Comparison of ENCODE assay signal across 16 mouse cellular contexts in genomic region chr7:78887431-78887842, GRCm38 (mm10). TPM values are rescaled to one million over a fixed set of nuclear protein-coding genes. Genes with fewer than 3 reads are reported as not detected.
DNase-seq lines count a peak whose midpoint lies in the region; ATAC-seq and TF ChIP-seq lines count a peak whose summit lies in the region.
"Had no signal": no experiment of that assay in that cellular context is flagged by ENCODE, and none has a peak within 500 bp of the region (broad histone marks: within the 10 kb centered on the region; RNA-seq: fewer than 3 reads in every experiment).

No protein-coding gene starts in this region.

- H3K4me1 ChIP-seq in neural tube, embryonic 11.5 days (ENCODE audit: control insufficient read depth, insufficient read depth, low read length): peaks cover 26% of the 10 kb centered on the region
- H3K4me1 ChIP-seq in forebrain, postnatal 0 days (ENCODE audit: insufficient read depth): peaks cover 27% of the 10 kb centered on the region
- H3K4me1 ChIP-seq in midbrain, embryonic 10.5 days: peaks cover 73% of the 10 kb centered on the region

- peak overlapping the region; percentile 13; the same call in 1 of the 2 replicates for H3K4me2 ChIP-seq in neural tube, embryonic 11.5 days (ENCODE audit: low read depth)
- peak overlapping the region; percentile 37 for H3K4me2 ChIP-seq in forebrain, postnatal 0 days (ENCODE audit: low read depth)
- H3K4me2 ChIP-seq: embryonic facial prominence, embryonic 13.5 days; heart, embryonic 15.5 days; limb, embryonic 15.5 days had no signal

- no peaks in the 10 kb centered on the region for H3K9me3 ChIP-seq in neural tube, embryonic 11.5 days (ENCODE audit: control insufficient read depth, low read length)
- H3K9me3 ChIP-seq in forebrain, postnatal 0 days (ENCODE audit: low read length): no peaks in the 10 kb centered on the region
- no peaks in the 10 kb centered on the region for H3K9me3 ChIP-seq in midbrain, embryonic 10.5 days (replicated peaks)
- H3K9me3 ChIP-seq: embryonic facial prominence, embryonic 13.5 days; heart, embryonic 15.5 days; limb, embryonic 15.5 days had no signal

- no peak overlapping the region for H3K9ac ChIP-seq in neural tube, embryonic 11.5 days (ENCODE audit: low read length)
- peak overlapping the region; percentile 25; the same call in 1 of the 2 replicates for H3K9ac ChIP-seq in forebrain, postnatal 0 days
- H3K9ac ChIP-seq: embryonic facial prominence, embryonic 13.5 days; heart, embryonic 15.5 days; limb, embryonic 15.5 days had no signal

- H3K4me3 ChIP-seq in neural tube, embryonic 11.5 days (ENCODE audit: low read depth, low read length): no peak overlapping the region
- peak overlapping the region; percentile 5 for H3K4me3 ChIP-seq in forebrain, postnatal 0 days (ENCODE audit: low read depth, low read length)
- H3K4me3 ChIP-seq in midbrain, embryonic 10.5 days: peak overlapping the region; percentile 32; the same call in 1 of the 2 replicates
- H3K4me3 ChIP-seq: embryonic facial prominence, embryonic 13.5 days; heart, embryonic 15.5 days; limb, embryonic 15.5 days had no signal

- no peak for TF ChIP-seq CTCF in forebrain, postnatal 0 days (IDR thresholded peaks at IDR 0.05; ENCODE audit: low read depth)

- 0 out of 2 replicates have a peak, but pooled peaks cover 4% of the 10 kb centered on the region for H3K27me3 ChIP-seq in neural tube, embryonic 11.5 days (ENCODE audit: control insufficient read depth, insufficient read depth, low read length)
- no peaks in the 10 kb centered on the region for H3K27me3 ChIP-seq in forebrain, postnatal 0 days (ENCODE audit: insufficient read depth, low read length)
- peaks cover 57% of the 10 kb centered on the region for H3K27me3 ChIP-seq in midbrain, embryonic 10.5 days (ENCODE audit: low read depth, poor library complexity, severe bottlenecking)

- H3K27ac ChIP-seq in neural tube, embryonic 11.5 days (ENCODE audit: low read depth, low read length): peak overlapping the region; percentile 60; the same call in 1 of the 2 replicates
- H3K27ac ChIP-seq in forebrain, postnatal 0 days (ENCODE audit: low read depth, low read length): peak overlapping the region; percentile 59; the same call in 1 of the 2 replicates
- H3K27ac ChIP-seq in midbrain, embryonic 10.5 days (replicated peaks): peak overlapping the region; percentile 64
- H3K27ac ChIP-seq: embryonic facial prominence, embryonic 13.5 days; heart, embryonic 15.5 days; limb, embryonic 15.5 days had no signal

- ATAC-seq in neural tube, embryonic 11.5 days (ENCODE audit: insufficient read depth, low FRiP score, low TSS enrichment): 0 out of 2 replicates have a peak, but pooled peaks have one; percentile 3
- peak; percentile 28; the same call in 1 of the 2 replicates for ATAC-seq in forebrain, postnatal 0 days

- intact Hi-C loops in left cerebral cortex, postnatal 14 days (cut with DNase I): no loop called here

- DNase-seq in neural tube, embryonic 11.5 days (ENCODE audit: low spot score): no peak
- DNase-seq in neural tube, embryonic 10.5 days (ENCODE audit: extremely low spot score, low spot score): no peak
- peak; percentile 62 for DNase-seq in forebrain, postnatal 0 days
- DNase-seq in midbrain, embryonic 10.5 days (ENCODE audit: low spot score): no peak
- peak; percentile 96 for DNase-seq in retina, postnatal 1 day
- no peak for DNase-seq in natural killer cell, adult 2 months (ENCODE audit: low spot score in 2 of 2)
- DNase-seq in left cerebral cortex, postnatal 14 days (ENCODE audit: low spot score in 2 of 2): no peak
- no peak for DNase-seq in lung, postnatal 4 days
- DNase-seq: adrenal gland, adult 8-10 months; B cell, adult 2 months; kidney, adult 18-20 months; lung, postnatal 14 days; spleen, adult 18-20 months had no signal

- 21% methylated on average over 9 of the region's 9 CpGs for WGBS in neural tube, embryonic 11.5 days
- 8% methylated on average over 9 of the region's 9 CpGs for WGBS in forebrain, postnatal 0 days
- WGBS in midbrain, embryonic 10.5 days: 68% methylated on average over 9 of the region's 9 CpGs

- no peaks in the 10 kb centered on the region for H3K36me3 ChIP-seq in neural tube, embryonic 11.5 days (ENCODE audit: control insufficient read depth, insufficient read depth, low read length)
- H3K36me3 ChIP-seq in forebrain, postnatal 0 days (ENCODE audit: insufficient read depth): peaks cover 8% of the 10 kb centered on the region
- H3K36me3 ChIP-seq in midbrain, embryonic 10.5 days: peaks cover 12% of the 10 kb centered on the region
- H3K36me3 ChIP-seq: embryonic facial prominence, embryonic 13.5 days; heart, embryonic 15.5 days; limb, embryonic 15.5 days had no signal

RNA-seq across cellular contexts. Expression of gene Aen, which starts 8.2 kb away (rescaled TPM):
- 49.1 and 52.5 TPM in 2 replicates for polyA plus RNA-seq in neural tube, embryonic 11.5 days (2014; fragmentation: Nextera tagmentation; extraction: Ambion mirVana)
- 40.5 and 43.1 TPM in 2 replicates for total RNA-seq in forebrain, postnatal 0 days (2014; rRNA removed)
- 57.7 and 58.9 TPM in 2 replicates for polyA plus RNA-seq in forebrain, postnatal 0 days (2015; fragmentation: Nextera tagmentation; extraction: Ambion mirVana)
- 72.2 and 76.5 TPM in 2 replicates for polyA plus RNA-seq in midbrain, embryonic 10.5 days (2016; fragmentation: Nextera tagmentation; extraction: Ambion mirVana)
- total RNA-seq in left cerebral cortex, postnatal 14 days (2021): 10 to 100 TPM; 22.3 to 24.0 TPM

RNA-seq across cellular contexts. Expression of gene Isg20, which starts 25.8 kb away (rescaled TPM):
- 0.45 and 0.49 TPM in 2 replicates for polyA plus RNA-seq in neural tube, embryonic 11.5 days (2014; fragmentation: Nextera tagmentation; extraction: Ambion mirVana)
- total RNA-seq in forebrain, postnatal 0 days (2014; rRNA removed): 0.38 and 2.2 TPM in 2 replicates
- polyA plus RNA-seq in forebrain, postnatal 0 days (2015; fragmentation: Nextera tagmentation; extraction: Ambion mirVana): 0.87 and 1.6 TPM in 2 replicates
- polyA plus RNA-seq in midbrain, embryonic 10.5 days (2016; fragmentation: Nextera tagmentation; extraction: Ambion mirVana): 0.39 and 0.75 TPM in 2 replicates
- total RNA-seq in left cerebral cortex, postnatal 14 days (2021): 1 to 10 TPM in 1 of 2 experiments, under 1 TPM in 1; 0.90 to 1.0 TPM

RNA-seq across cellular contexts. Expression of gene Det1, which starts 40.4 kb away (rescaled TPM):
- polyA plus RNA-seq in neural tube, embryonic 11.5 days (2014; fragmentation: Nextera tagmentation; extraction: Ambion mirVana): 22.0 and 22.2 TPM in 2 replicates
- total RNA-seq in forebrain, postnatal 0 days (2014; rRNA removed): 9.8 and 11.9 TPM in 2 replicates
- polyA plus RNA-seq in forebrain, postnatal 0 days (2015; fragmentation: Nextera tagmentation; extraction: Ambion mirVana): 6.2 and 7.0 TPM in 2 replicates
- 23.4 and 24.4 TPM in 2 replicates for polyA plus RNA-seq in midbrain, embryonic 10.5 days (2016; fragmentation: Nextera tagmentation; extraction: Ambion mirVana)
- 1 to 10 TPM; 4.8 to 5.7 TPM for total RNA-seq in left cerebral cortex, postnatal 14 days (2021)

Comparison
In these comparisons a context has a peak if more than half of its experiments do, and no peak if none do; other contexts are left out.
1. DNase-seq: peak in forebrain, postnatal 0 days (single experiment) and retina, postnatal 1 day (single experiment); none in neural tube, embryonic 11.5 days (single experiment), neural tube, embryonic 10.5 days (single experiment), midbrain, embryonic 10.5 days (single experiment), natural killer cell, adult 2 months (0 of 2), left cerebral cortex, postnatal 14 days (0 of 2) and lung, postnatal 4 days (0 of 2).
2. Peak in every context shown above with its lines, with median percentiles within 50 percentile points of each other: H3K27ac ChIP-seq.